Mouse (Mus musculus): ENCODE results near the gene Prkd2. TPM values are rescaled to one million over a fixed set of nuclear protein-coding genes. Genes with fewer than 3 reads are reported as not detected.
A peak's percentile ranks its signal among the peaks of the same experiment; 100 is the strongest.

Gene Prkd2
- polyA plus RNA-seq, 1 experiment from 2014 or later, result 5.7 TPM

DNA sequence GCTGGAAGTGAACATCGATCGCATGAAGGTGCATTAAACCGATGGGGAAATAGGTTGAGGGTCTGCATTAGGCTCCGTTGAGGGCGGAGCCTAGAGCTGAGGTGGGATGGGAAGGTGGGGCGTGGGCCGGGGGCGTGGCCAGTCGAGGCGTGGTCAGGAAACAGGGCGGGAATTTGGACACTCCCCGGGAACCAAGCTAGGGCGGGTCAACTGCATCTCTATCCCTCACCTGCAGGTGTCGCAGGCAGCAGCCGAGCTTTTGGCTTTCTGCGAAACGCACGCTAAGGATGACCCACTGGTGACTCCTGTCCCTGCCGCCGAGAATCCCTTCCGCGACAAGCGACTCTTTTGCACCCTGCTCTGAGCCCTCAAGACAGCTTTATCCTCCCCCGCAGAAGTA is 52.3 kb downstream of the Prkd2 start:
- Histone ChIP-seq H3K9ac (replicated peaks; ENCODE audit: low read length) (no peak overlapping the region; the same call in 1 of the 2 replicates), H3K36me3 (ENCODE audit: control insufficient read depth, insufficient read depth, low read length) (no peaks in the 10 kb centered on the region), H3K9me3 (ENCODE audit: control insufficient read depth, low read length) (no peaks in the 10 kb centered on the region), H3K27me3 (ENCODE audit: control insufficient read depth, insufficient read depth, low read length) (0 out of 2 replicates have a peak, but pooled peaks cover 8% of the 10 kb centered on the region), H3K4me3 (replicated peaks; ENCODE audit: low read depth, low read length) (peak overlapping the region; percentile 9; the same call in 1 of the 2 replicates), H3K4me1 (ENCODE audit: control insufficient read depth, insufficient read depth, low read length) (peaks cover 11% of the 10 kb centered on the region; the same call in 1 of the 2 replicates), H3K27ac (replicated peaks; ENCODE audit: low read depth, low read length) (peak overlapping the region; percentile 63), H3K4me2 (ENCODE audit: low read length) (peak overlapping the region; percentile 46)
- DNase-seq (peak; percentile 85), ATAC-seq (ENCODE audit: low FRiP score, low TSS enrichment) (peak; percentile 59)
- WGBS, result under 1% methylated on average over 24 of the region's 24 CpGs

- Histone ChIP-seq H3K36me3 (ENCODE audit: control insufficient read depth, insufficient read depth, low read length) (no peaks in the 10 kb centered on the region), H3K27ac (replicated peaks; ENCODE audit: low read depth, low read length) (no peak overlapping the region), H3K9me3 (ENCODE audit: control insufficient read depth, low read length) (no peaks in the 10 kb centered on the region), H3K4me2 (ENCODE audit: low read length) (peak overlapping the region; percentile 46), H3K4me3 (replicated peaks; ENCODE audit: low read depth, low read length) (0 out of 2 replicates have a peak overlapping the region, but pooled peaks have one; percentile 9), H3K9ac (replicated peaks; ENCODE audit: low read length) (no peak overlapping the region), H3K4me1 (ENCODE audit: control insufficient read depth, insufficient read depth, low read length) (peaks cover 13% of the 10 kb centered on the region), H3K27me3 (ENCODE audit: control insufficient read depth, insufficient read depth, low read length) (0 out of 2 replicates have a peak, but pooled peaks cover 8% of the 10 kb centered on the region)
- 25% methylated on average over 10 of the region's 10 CpGs for WGBS
- DNase-seq (no peak), ATAC-seq (ENCODE audit: low FRiP score, low TSS enrichment) (no peak)
These were observed 52.8 kb downstream of the Prkd2 start for GRCm38 (mm10) chr7:16895511-16895910.

- Histone ChIP-seq H3K4me2 (ENCODE audit: low read length) (no peak overlapping the region), H3K9me3 (ENCODE audit: control insufficient read depth, low read length) (no peaks in the 10 kb centered on the region), H3K27me3 (ENCODE audit: control insufficient read depth, insufficient read depth, low read length) (no peaks in the 10 kb centered on the region), H3K27ac (replicated peaks; ENCODE audit: low read depth, low read length) (0 out of 2 replicates have a peak overlapping the region, but pooled peaks have one; percentile 37), H3K4me3 (replicated peaks; ENCODE audit: low read depth, low read length) (no peak overlapping the region), H3K9ac (replicated peaks; ENCODE audit: low read length) (no peak overlapping the region), H3K36me3 (ENCODE audit: control insufficient read depth, insufficient read depth, low read length) (no peaks in the 10 kb centered on the region), H3K4me1 (ENCODE audit: control insufficient read depth, insufficient read depth, low read length) (peaks cover 6% of the 10 kb centered on the region; the same call in 1 of the 2 replicates)
- 8% methylated on average over 5 of the region's 5 CpGs for WGBS
- DNase-seq (peak; percentile 57), ATAC-seq (ENCODE audit: low FRiP score, low TSS enrichment) (no peak)
These were observed 57.8 kb downstream of the Prkd2 start for GRCm38 (mm10) chr7:16900526-16900925.

DNA sequence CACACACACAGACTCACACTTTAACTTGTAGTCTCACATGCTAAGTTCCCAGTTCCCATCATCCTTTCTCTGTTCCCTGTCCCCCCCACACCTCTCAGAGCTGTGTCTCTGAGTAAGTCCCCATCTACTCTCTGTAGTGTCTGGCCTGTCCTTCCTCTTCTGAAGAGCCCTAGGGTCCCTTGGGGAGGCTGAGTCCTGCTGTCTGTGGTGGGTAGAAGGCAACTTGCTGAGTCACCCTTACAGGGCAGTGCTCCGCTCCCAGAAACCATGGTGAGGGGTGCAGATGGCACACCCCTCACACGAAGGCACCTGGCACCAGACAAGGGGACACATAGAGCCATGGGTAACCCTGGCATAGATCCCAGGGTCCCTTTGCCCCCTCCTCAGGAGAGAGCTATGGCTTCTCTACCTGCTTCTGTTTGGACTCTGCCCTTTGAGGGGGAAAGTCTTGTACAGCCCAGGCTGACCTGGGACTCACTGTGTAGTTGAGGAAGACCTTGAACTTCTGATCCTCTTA is 60.8 kb downstream of the Prkd2 start:
- H3K27me3 ChIP-seq (ENCODE audit: control insufficient read depth, insufficient read depth, low read length), result no peaks in the 10 kb centered on the region
- DNase-seq (no peak), ATAC-seq (ENCODE audit: low FRiP score, low TSS enrichment) (no peak)
- no peak overlapping the region for H3K4me3 ChIP-seq (replicated peaks; ENCODE audit: low read depth, low read length)
- no peaks in the 10 kb centered on the region for H3K9me3 ChIP-seq (ENCODE audit: control insufficient read depth, low read length)
- 78% methylated on average over 2 of the region's 2 CpGs for WGBS
- H3K9ac ChIP-seq (replicated peaks; ENCODE audit: low read length), result no peak overlapping the region
- no peaks in the 10 kb centered on the region for H3K36me3 ChIP-seq (ENCODE audit: control insufficient read depth, insufficient read depth, low read length)
- H3K4me2 ChIP-seq (ENCODE audit: low read length), result no peak overlapping the region
- no peak overlapping the region for H3K27ac ChIP-seq (replicated peaks; ENCODE audit: low read depth, low read length)
- peaks cover 10% of the 10 kb centered on the region; the same call in 1 of the 2 replicates for H3K4me1 ChIP-seq (ENCODE audit: control insufficient read depth, insufficient read depth, low read length)

DNA sequence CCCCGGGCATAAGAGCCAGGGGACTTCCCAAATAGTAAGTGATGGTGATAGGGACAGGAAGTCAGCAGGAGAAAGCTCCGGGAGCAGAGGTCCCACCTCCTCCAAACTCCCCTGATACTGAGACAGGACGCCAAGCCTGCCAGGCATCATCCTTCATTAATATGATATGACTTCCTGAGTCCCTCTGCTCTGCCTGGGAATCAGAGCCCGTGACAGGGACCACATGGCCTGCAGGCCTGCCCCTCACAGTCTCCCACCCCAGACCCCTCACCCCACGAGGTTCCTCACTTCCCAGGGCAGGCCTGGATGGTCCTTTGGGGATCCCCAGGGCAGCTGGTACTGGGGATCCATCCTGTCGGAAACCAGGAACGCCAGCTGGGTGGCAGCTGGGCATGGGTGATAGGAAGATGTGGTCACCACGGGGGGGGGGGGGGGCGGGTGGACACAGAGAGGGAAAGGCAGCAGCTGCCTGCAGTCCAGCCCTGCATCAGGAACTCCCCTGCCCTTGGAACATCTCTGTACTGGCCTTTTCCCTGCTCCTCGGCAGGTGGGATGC is 61.5 kb downstream of the Prkd2 start:
- Histone ChIP-seq H3K36me3 (ENCODE audit: control insufficient read depth, insufficient read depth, low read length) (no peaks in the 10 kb centered on the region), H3K27me3 (ENCODE audit: control insufficient read depth, insufficient read depth, low read length) (no peaks in the 10 kb centered on the region), H3K4me2 (ENCODE audit: low read length) (no peak overlapping the region), H3K4me3 (replicated peaks; ENCODE audit: low read depth, low read length) (no peak overlapping the region), H3K9ac (replicated peaks; ENCODE audit: low read length) (no peak overlapping the region), H3K27ac (replicated peaks; ENCODE audit: low read depth, low read length) (no peak overlapping the region), H3K9me3 (ENCODE audit: control insufficient read depth, low read length) (no peaks in the 10 kb centered on the region), H3K4me1 (ENCODE audit: control insufficient read depth, insufficient read depth, low read length) (peaks cover 10% of the 10 kb centered on the region; the same call in 1 of the 2 replicates)
- WGBS, result 41% methylated on average over 9 of the region's 10 CpGs
- DNase-seq (no peak), ATAC-seq (ENCODE audit: low FRiP score, low TSS enrichment) (no peak)

DNA sequence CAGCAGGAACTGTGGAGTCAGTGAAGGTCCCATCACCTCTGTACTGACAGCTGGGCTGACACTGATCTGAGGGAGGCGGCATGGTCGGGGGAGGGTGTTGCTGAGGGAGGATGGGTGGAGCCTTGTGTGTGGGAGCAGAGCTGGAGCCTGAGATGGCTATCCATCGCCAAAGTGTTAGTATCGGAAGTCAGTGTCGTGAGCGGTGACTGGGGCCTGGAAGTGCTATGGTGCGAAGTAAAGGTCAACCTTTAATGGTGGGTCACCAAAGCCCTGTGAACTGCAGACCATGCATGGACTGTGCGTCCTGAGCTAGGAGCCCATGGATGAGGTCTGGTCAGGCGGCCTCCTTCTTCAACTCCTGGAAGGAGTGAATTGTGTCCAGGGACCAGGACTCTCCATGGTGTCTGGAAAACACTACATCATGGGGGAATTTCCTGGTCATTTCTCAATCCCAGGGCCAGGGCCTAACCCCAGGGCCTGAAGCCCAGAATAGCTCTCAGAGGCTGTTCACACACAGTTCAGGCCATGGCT is 62.9 kb downstream of the Prkd2 start:
- Histone ChIP-seq H3K27me3 (ENCODE audit: control insufficient read depth, insufficient read depth, low read length) (no peaks in the 10 kb centered on the region), H3K36me3 (ENCODE audit: control insufficient read depth, insufficient read depth, low read length) (no peaks in the 10 kb centered on the region), H3K27ac (replicated peaks; ENCODE audit: low read depth, low read length) (no peak overlapping the region), H3K4me1 (ENCODE audit: control insufficient read depth, insufficient read depth, low read length) (peaks cover 8% of the 10 kb centered on the region; the same call in 1 of the 2 replicates), H3K9ac (replicated peaks; ENCODE audit: low read length) (no peak overlapping the region), H3K9me3 (ENCODE audit: control insufficient read depth, low read length) (no peaks in the 10 kb centered on the region), H3K4me3 (replicated peaks; ENCODE audit: low read depth, low read length) (no peak overlapping the region), H3K4me2 (ENCODE audit: low read length) (no peak overlapping the region)
- WGBS, result 56% methylated on average over 9 of the region's 9 CpGs
- ATAC-seq (ENCODE audit: low FRiP score, low TSS enrichment) (no peak), DNase-seq (no peak)

DNA sequence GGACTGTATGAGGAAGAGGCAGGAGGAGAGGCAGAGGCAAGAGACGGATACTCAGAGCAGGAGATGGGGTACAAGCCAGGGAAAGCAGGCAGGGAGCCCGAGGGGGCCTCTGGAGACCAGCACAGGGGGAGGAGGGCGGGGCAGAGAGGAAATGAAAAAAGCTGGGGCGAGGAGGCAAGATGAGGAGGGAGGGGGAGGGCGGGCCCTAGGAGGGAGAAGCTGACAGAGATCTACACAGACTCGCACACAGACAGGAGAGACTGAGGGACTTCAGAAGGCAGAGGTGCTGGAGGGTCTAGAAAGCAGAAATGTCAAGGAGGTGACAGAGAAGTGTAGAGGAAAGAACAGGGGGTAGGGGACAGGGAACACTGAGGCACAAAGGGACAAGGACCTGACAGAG is 63.6 kb downstream of the Prkd2 start, which contains the start of gene Ptgir:
TSS of gene Ptgir (plus strand) at position 210 of the 400 bp plus-strand sequence.
- no peaks in the 10 kb centered on the region for H3K36me3 ChIP-seq (ENCODE audit: control insufficient read depth, insufficient read depth, low read length)
- ATAC-seq (ENCODE audit: low FRiP score, low TSS enrichment) (no peak), DNase-seq (no peak)
- no peaks in the 10 kb centered on the region for H3K27me3 ChIP-seq (ENCODE audit: control insufficient read depth, insufficient read depth, low read length)
- 7% methylated on average over 5 of the region's 6 CpGs for WGBS
- H3K4me1 ChIP-seq (ENCODE audit: control insufficient read depth, insufficient read depth, low read length), result peaks cover 4% of the 10 kb centered on the region; the same call in 1 of the 2 replicates
- no peak within 1 kb of the TSS for H3K4me3 ChIP-seq (replicated peaks; ENCODE audit: low read depth, low read length)
- no peak within 1 kb of the TSS for H3K9ac ChIP-seq (replicated peaks; ENCODE audit: low read length)
- H3K9me3 ChIP-seq (ENCODE audit: control insufficient read depth, low read length), result no peaks in the 10 kb centered on the region
- no peak within 1 kb of the TSS for H3K4me2 ChIP-seq (ENCODE audit: low read length)
- no peak within 1 kb of the TSS for H3K27ac ChIP-seq (replicated peaks; ENCODE audit: low read depth, low read length)

- no peak for ATAC-seq (ENCODE audit: low FRiP score, low TSS enrichment)
These were observed 64.3 kb downstream of the Prkd2 start for GRCm38 (mm10) chr7:16906889-16907559.

More at GRCm38 (mm10) chr7:16906889-16907559, 64.3 kb downstream of the Prkd2 start:
- Histone ChIP-seq H3K27ac (replicated peaks; ENCODE audit: low read depth, low read length) (no peak overlapping the region), H3K9me3 (ENCODE audit: control insufficient read depth, low read length) (no peaks in the 10 kb centered on the region), H3K27me3 (ENCODE audit: control insufficient read depth, insufficient read depth, low read length) (no peaks in the 10 kb centered on the region), H3K4me3 (replicated peaks; ENCODE audit: low read depth, low read length) (no peak overlapping the region), H3K9ac (replicated peaks; ENCODE audit: low read length) (no peak overlapping the region), H3K4me1 (ENCODE audit: control insufficient read depth, insufficient read depth, low read length) (peaks cover 4% of the 10 kb centered on the region; the same call in 1 of the 2 replicates), H3K4me2 (ENCODE audit: low read length) (no peak overlapping the region), H3K36me3 (ENCODE audit: control insufficient read depth, insufficient read depth, low read length) (no peaks in the 10 kb centered on the region)
- 93% methylated on average over 41 of the region's 41 CpGs for WGBS
- DNase-seq, result no peak

All from midbrain, embryonic 14.5 days (tissue).